Mouse (Mus musculus) CD4-positive helper T cell, adult 2 months (primary cell): Measurements from ENCODE around the gene Foxn1.
A peak's percentile ranks its signal among the peaks of the same experiment; 100 is the strongest.

Experiments used
- DNase-seq: peaks from one replicate; pipeline ENCODE4 v3.0.0-alpha.2; 2012; ENCODE audit warnings: low read depth, missing footprints, low spot score

Gene Foxn1

DNA sequence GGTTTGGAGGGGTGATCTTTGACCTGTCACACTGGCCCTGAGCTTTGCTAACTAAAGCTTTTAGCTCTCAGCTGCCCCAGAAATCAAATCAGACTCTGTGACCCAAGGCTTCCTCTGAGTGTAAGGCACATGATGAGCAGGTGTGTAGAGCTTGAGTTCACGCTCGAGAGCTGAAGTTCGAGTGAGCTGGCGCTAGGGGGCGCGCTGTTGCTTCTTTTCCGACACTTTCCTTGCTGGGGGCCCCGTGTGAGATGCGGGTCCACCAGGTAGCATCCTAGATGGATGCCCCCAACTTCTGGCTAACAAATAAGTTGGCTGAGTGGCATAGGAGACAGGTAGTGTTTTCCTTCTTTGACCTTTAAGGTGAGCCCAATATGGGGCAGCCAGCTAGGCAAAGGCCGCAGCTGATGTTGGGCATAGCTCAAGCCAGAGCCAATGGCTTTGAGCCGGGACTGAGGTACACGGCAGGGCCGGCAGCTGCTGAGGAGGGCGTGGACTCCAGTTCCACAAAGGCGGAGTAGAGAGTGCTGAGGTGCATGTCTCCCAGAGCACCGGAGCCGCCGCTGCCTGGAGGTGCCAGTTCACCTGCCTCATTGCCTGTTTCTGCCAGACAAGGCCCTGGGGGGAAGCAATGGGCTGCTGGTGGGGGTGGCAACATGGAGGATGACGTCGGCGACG is 27.9 kb downstream of the Foxn1 start:
- DNase-seq = peak; percentile 46

DNA sequence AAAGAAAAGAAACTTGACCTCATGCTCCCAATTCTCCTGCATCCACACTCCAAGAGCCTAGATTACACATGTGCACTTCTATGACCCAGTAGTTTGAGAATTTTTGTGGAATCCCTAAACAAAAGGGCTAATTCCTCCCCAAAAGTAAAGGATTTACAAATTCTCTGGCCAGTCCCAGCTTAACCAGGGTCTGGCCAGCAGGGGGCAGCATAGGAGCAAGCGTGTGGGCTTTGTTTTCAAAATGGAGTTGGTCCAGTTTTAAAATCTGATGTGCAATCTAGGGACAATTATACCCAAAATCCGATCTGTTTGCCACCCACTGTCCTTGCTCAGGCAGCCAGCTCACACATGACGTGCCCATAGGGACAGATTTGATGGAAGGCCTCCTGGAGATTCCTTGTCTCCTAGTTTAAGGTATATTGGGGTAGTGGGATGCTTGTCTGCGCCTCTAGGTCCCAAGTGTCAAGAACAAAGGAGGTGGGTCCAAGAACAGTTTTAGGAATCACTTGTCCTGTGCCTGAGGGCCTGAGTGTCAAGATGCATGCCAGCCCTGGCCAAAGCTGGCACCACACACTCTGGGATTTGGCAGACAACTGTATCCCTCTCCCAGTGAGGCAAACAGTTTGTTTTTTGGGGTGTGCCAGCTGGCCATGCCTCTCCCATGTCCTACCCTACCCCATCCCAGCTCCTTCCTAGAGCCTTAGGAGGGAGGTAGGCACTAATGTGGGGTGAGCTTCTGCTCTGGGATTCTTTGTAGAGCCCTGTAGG is 30.7 kb downstream of the Foxn1 start:
- DNase-seq = peak; percentile 62

DNA sequence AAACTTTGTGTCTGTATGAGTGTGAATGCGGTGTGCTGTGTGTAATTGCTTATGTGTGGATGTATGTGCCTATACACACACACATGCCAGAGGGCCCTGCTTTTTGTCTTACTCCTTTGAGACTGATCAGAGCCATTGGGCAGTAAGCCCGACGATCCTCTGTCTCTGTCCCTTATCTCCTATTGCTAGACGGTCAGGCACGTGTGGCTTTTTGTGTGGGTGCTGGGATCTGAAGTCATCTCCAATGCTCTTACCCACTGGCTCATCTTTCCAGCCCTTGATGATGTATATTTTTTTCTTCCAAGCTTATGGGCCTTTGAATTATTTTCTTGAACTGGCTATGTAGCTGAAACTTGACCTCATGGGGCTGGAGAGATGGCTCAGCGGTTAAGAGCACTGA is 31.5 kb downstream of the Foxn1 start:
- no peak for DNase-seq

DNA sequence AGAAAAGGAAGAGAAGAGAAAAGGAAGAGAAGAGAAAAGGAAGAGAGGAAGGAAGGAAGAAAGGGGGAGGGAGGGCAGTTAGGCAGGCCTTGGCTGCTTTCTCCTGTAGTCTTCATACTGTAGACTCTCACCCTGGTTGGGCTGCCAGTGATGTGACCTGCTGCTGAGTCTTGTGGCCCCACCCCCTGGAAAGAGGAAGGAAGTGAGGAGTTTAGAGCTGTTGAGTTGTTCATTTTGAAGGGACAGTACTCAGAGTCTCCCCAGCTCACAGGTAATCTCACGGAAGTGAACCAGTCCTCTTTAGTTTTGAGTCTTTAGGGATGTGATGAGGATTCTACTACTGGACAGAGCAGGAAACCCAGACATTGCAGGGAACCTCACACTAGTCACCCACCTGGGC is 33.3 kb downstream of the Foxn1 start:
- DNase-seq = no peak

DNA sequence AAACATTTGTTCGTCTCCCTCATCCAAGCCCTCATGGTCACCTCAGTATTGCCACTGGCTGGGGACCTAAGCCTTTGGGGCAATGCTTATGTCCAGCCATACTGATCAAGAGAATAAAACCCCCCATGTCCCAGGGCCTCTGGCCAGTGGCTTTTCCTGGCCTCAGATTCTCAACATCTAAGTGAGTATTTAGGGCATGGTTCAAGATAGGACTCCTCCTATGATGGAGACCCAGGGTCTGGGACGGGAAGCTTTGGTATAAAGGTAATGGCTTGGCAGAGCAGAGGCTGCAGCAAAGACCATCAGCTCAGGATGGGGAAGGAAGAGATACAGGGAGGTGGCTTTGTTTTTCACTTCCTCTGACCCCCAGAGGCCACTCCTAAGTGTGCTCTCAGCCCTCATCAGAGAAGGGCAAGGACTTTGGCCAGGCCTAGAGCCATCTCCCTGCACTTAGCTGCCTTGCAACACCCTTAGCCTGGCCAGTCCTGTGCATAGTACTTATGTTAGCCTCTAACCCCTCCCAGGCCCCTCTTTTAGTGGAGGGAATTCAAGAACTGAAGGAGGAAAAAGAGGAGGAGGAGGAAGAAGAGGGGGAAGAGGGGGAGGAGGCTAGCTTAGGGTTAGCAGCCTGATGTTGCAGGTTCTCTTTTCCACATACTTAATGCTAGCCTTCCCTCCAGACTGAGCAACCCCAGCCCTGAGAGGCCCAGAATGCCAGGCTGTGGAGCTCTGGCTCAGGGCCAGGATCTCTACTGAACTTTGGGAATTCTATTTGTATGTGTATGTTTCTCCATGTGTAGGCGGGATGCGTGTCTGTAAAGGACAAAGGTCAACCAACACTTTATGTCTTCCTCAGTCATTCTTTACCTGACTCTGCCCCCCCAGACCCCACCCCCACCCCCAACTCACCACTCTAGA is 36.7 kb downstream of the Foxn1 start:
- no peak for DNase-seq

DNA sequence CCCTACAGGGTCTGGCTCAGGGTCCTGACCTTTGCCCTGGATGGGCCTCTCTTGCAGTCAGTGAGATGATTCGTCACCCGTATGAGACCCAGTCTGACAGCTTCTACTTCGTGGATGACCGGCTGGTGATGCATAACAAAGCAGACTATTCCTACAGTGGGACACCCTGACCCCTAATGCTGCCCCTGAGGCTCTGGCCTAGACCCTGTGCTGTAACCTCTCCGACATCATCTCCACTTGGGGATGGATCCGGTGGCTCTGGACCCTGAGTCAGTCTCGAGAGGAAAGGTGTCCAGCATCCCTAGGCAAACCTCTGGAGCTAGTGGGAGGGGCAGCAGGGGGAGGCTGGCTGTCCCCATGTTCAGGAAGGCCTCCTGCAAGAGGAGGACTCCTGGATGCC is 37.9 kb downstream of the Foxn1 start:
- DNase-seq = no peak

DNA sequence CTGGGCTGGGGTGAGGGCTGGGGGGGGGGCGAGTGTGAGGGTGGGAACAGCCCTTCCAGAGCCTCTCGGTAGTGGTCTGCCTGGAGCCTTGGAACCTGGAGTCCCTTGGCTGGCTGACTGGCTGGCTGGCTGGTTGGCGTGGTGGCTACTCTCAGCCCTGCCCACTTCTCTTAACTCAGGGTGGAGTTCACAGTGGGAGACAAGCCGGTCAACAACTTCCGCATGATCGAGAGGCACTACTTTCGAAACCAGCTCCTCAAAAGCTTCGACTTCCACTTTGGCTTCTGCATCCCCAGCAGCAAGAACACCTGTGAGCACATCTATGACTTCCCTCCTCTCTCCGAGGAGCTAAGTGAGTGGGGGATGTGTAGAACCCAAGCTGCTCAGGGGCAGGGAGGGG is 38.5 kb downstream of the Foxn1 start:
- DNase-seq = no peak

DNA sequence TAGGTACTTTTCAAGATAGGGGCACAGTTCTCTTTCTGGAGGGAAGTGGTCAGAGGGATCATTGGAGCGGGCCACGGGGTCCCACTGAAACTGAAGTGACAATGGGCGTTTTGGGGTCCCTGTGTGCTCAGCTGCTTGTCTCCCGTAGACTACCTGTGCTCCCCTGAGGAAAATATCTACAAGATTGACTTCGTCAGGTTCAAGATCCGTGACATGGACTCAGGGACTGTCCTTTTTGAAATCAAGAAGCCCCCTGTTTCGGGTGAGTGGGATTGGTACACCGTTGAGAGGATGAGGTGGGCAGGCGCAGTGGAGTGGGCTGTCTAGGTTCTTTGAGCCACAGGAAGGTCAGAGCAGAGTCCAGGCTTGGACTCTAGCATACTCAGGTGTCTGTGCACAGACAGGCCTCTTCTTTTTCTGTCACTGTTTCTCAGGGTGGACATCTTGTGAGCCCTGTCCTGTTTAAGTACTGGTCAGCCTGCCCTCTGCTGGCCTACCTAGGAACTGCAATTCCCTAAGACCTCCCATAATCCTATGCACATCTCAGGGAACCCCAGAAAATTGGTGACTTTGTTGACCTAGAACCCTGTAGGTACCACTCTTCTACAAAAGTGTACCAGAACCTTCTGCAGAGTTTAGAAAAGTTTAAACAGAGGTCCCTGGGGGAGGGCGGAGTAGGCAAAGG is 39.1 kb downstream of the Foxn1 start:
- peak; percentile 70 for DNase-seq

DNA sequence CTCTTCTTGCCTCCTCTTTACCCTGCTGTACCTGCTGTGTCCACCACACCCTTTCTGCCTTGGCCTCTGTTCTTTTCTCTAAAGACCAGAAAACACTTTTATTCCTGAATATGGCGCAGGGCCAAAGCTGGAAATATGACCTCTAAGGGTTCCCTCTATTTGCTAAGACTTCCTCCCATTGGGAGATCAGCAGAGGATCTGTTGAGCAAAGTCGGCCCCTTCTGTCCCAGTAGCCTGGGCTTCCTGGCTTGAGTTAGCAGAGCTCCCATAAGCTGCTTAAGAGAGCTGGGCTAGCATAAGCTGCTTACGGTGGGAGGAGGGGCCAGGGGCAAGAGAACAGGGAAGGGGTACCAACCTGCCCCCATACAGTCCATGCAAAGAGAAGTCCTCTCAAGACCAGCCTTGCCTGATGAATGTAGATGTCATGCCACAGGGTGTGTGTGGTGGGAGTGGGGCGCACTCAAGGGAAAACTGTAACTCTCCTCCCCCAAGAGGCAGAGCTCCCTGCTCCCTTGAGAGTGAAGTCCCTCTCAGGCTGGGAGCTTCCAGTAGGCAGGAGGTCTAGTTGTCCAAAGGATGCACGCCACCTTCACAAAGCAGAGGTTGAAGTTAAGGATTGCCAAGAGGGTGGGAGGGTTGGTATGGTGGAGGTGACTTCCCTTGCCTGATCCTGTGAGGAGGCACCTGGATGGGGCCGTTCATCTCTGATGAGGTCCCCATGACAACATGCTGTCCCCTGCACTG is 39.9 kb downstream of the Foxn1 start:
- DNase-seq = no peak

DNA sequence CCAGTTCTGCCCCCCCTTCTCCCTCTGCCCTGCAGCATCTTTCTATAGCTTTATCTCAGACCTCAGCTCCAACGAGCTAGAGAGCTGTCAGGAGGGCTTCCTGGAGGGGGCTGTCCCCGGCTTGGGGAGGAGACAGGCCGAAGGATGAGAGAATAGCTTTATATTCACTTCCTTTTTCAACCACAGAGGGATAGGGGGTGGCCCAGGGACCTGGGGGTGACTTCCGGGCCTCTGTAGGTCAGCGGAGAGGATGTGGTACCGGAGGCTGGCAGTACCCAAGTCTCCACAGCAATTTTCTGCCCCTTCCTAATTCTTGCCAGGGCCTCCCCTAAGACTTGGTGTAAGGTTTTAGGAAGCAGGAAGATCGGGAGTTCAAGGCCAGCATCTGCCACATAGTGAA is 40.6 kb downstream of the Foxn1 start:
- peak; percentile 75 for DNase-seq

DNA sequence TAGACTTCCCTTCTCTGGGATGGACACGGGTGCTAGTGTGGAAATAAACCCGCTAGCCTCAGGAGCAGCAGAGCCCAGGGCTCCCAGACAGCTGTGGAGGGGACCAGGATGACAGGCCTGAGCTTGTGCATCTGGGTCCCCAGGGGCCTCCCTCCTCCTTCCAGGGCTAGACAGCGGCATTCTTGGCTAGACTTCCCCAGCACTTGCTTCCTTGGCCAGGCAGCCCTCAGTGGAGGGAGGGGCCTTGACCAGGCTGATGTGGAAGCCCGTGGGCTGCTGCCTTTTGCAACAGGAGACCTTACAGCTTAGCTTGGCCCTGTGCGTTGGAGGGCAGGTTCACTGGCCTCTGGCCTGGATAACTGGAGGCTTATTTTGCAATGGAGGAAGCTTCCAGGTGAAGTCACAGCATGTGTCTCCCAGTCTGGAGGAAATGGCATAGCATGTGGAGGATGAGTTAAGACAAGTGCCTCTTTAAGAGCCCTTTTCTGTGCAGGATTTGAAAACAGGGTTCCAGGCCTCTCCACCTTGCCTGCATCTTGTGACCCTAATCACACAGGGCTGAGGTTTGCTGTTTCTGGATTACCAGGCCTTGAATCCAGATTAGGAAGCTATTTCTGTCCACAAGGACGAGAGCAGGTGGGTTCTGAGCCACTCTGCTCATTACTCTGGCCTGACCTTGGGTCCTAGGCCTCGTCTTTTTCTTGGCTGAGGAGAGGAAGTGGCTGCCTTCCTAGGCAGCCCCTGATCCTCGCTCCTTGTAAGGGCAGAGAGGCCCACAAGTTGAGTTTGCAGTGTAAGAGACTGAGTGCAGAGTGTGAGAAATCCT is 41.3 kb downstream of the Foxn1 start:
- no peak for DNase-seq

DNA sequence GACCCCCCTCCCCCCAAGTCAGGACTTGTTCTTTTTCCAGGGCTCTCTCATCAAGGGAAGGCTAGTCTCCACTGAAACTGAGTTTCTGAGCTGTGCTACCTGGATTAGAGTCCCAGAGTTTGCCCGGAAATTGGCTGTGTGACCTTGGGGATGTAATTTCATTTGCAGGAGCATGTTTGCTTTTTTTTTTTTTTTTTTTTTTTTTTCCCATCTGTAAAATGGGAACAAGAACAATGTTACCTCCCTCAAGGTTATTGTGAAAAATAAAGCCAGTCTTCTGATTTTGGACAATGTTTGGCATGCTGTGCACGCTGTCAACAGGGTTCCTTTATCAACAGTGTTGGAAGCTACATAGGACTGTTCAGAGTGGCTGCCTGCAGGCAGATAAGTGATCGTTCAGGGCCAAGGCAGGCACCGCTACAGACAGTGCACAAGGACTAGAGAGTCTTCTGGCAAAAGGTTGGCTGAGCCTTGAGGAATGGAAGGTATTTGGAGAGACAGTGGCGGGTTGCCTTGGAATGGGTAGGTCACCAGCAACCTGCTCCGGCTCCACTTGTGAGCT is 41.9 kb downstream of the Foxn1 start:
- no peak for DNase-seq

DNA sequence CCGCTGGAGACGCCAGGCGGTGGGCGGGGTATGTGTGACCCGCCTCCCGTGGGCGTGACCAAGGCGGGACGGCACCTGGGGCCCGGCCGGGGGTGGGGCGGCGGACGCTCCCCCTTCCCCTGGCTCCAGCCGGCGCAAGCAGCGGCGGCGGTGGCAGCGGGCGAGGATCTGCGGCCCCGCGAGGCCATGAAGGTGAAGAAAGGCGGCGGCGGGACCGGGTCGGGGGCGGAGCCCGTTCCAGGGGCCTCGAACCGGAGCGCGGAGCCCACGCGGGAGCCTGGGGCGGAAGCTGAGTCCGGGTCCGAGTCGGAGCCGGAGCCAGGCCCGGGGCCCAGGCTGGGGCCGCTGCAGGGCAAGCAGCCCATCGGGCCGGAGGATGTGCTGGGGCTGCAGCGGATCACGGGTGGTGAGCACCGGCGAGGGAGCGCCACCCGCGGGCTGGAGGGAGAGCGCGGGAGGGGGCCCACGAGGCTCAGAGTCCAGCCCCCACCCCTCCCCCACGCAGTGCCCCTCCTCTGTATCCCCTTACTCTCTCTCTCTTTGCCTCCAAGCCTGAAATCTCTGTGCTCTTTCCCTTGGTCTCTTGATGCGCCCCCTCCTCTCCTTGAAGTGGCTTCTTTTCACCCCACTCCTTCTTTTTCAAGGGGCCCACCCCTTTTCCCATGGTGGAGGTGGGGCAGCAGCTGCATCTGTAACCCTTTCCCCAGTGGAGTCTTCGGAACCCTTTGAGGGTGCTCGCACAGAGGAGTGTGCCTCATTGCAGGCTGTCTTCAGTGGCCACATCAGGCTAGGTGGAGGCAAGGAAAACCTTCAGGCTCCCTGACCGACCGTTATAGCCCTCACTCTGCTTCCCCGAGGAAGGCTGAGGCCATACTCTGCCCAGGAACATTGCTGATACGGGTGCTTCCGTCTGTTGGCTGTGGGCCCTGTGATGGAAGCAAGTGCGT is 42.7 kb downstream of the Foxn1 start, which contains the start of gene Unc119:
Gene Unc119 (plus strand): TSS at position 102 of the 947 bp plus-strand sequence.
- DNase-seq = peak; percentile 77

DNA sequence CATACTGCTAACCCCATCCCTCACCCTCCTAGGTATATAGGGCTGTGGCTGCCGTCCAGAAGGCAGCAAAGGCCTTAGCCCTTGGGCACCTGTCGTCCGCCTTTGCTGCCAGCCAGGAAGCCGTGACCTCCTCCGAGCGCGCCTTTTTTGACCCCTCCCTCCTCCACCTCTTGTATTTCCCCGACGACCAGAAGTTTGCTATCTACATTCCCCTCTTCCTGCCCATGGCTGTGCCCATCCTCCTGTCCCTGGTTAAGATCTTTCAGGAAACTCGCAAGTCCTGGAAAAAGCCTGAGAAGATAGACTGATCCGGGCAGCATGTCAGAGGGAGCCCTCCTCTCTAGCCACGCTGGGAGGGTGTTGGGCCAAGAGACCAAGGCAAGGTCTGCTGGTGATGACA is 44.7 kb downstream of the Foxn1 start:
- no peak for DNase-seq

DNA sequence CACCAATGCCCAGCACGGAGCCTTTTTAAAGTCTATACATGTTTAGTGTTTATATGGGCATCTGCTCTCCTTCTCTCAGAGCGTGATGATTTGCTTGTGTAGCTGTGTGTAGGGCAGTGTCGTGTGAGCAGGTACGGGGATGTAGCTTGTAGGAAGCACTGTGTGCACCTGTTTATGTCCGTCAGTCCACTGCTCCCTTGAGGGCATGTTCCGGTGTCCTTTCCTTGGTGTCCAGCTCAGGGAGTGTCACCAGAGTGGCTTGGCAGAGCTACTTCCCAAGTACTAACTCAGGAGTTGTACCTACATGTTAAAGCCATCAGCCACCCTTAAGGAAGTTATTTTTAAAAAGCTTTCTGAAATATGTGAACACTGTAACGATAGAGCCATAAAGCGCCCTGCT is 49.3 kb downstream of the Foxn1 start:
- no peak for DNase-seq

DNA sequence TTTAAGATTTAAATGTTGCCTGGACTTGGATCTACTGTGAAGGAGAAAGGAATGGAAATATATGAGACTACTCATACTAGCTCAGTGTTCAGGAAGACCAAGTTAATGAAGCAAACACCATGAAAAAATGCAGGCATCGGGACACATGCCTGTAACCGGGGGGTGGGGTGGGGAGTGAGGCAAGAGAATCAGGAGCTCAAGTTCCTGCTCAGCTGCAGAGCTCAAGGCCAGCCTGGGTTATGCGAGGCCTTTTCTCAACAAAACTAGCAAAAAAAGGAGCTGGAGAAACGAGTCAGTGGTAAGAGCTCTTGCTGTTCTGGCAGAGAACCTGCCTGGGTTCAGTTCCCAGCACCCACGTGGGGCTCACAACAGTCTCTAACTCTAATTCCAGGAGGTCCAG is 52.4 kb downstream of the Foxn1 start:
- no peak for DNase-seq

DNA sequence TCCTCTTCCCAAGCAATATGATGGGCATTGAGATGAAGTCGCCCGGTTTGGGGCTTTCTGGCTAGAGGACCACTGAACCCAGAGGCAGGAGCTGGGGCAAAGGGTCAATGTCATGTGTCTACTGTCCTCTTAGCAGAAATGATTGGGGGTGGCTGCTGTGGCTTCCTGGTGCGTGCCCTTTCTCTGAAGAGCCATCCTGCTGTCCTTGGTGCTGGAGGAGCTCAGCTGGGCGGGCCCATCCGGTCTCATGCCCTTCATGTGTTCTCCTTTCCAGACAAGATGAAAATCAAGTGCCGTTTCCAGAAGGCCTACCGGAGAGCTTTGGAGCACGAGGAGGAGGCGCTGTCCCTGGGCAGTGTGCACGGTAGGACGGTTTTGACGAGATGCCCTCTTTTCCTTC is 53.7 kb downstream of the Foxn1 start:
- DNase-seq = no peak

DNA sequence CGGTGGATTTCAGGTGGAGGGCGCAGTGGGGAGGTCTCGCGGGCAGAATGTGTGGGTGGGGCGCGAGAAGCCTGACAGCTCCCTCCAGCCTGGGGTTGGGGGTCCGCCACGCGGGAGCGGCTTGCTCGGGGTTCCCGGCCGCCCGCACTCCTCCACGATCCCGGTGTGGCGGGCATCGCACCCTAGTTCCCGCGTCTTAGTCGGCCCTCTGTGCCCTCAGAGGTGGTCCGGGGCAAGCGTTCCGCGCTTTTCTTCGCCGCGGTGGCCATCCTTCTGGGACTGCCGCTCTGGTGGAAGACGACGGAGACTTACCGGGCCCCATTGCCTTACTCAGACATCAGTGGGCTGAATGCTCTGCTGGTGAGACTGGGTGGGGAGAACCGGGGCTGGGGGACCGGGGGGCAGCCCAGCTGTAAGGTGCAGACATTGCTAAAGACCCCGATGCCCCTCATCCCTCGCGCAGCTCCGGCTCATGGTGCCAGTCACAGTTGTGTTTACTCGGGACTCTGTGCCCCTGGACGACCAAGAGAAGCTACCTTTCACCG is 57.8 kb downstream of the Foxn1 start:
- DNase-seq = no peak
